Mouse (Mus musculus): ENCODE measurements around the gene Fcho2. TPM values are rescaled to one million over a fixed set of nuclear protein-coding genes. Genes with fewer than 3 reads are reported as not detected.
A peak's percentile ranks its signal among the peaks of the same experiment; 100 is the strongest.

Gene Fcho2
- polyA plus RNA-seq, 1 experiment from 2014 or later = 42.7 TPM

DNA sequence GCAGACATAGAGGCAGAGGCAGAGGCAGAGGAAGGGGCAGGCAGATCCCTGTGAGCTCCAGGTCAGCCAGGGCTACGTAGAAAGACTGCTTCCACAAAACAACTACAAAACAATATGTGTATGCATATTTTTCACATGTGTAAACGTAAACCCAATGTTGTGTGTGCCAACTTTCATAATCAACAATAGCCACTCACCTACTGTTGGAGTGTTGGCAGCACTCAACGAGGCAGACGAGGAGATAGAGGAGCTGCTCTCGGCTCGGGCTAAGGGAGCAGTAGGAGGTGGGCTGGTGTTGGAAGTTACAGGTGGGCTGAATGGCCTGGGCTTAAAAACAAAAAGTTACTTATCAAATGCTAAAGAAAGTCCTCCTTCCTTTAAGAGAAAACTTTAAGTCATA is 72.0 kb downstream of the Fcho2 start:
- 89% methylated on average over 6 of the region's 6 CpGs for WGBS
- Histone ChIP-seq H3K27me3 (ENCODE audit: control insufficient read depth, insufficient read depth, low read length) (no peaks in the 10 kb centered on the region), H3K4me1 (ENCODE audit: control insufficient read depth, insufficient read depth, low read length) (no peaks in the 10 kb centered on the region), H3K36me3 (ENCODE audit: control insufficient read depth, insufficient read depth, low read length) (peaks cover 9% of the 10 kb centered on the region), H3K4me2 (ENCODE audit: low read depth, low read length) (no peak overlapping the region), H3K9me3 (replicated peaks; ENCODE audit: control insufficient read depth, low read length) (no peaks in the 10 kb centered on the region), H3K9ac (ENCODE audit: low read length) (no peak overlapping the region), H3K27ac (ENCODE audit: low read length) (no peak overlapping the region), H3K4me3 (replicated peaks; ENCODE audit: low read length) (no peak overlapping the region)
- no peak for ATAC-seq (ENCODE audit: insufficient read depth, low FRiP score)

GRCm38 (mm10) chr13:98738213-98738612 is 77.0 kb downstream of the Fcho2 start:
- Histone ChIP-seq H3K27me3 (ENCODE audit: control insufficient read depth, insufficient read depth, low read length) (no peaks in the 10 kb centered on the region), H3K9me3 (replicated peaks; ENCODE audit: control insufficient read depth, low read length) (no peaks in the 10 kb centered on the region), H3K36me3 (ENCODE audit: control insufficient read depth, insufficient read depth, low read length) (peaks cover 2% of the 10 kb centered on the region), H3K4me3 (replicated peaks; ENCODE audit: low read length) (no peak overlapping the region), H3K4me2 (ENCODE audit: low read depth, low read length) (no peak overlapping the region), H3K9ac (ENCODE audit: low read length) (no peak overlapping the region), H3K4me1 (ENCODE audit: control insufficient read depth, insufficient read depth, low read length) (no peaks in the 10 kb centered on the region), H3K27ac (ENCODE audit: low read length) (no peak overlapping the region)
- no peak for ATAC-seq (ENCODE audit: insufficient read depth, low FRiP score)
- 95% methylated on average over 2 of the region's 2 CpGs for WGBS

DNA sequence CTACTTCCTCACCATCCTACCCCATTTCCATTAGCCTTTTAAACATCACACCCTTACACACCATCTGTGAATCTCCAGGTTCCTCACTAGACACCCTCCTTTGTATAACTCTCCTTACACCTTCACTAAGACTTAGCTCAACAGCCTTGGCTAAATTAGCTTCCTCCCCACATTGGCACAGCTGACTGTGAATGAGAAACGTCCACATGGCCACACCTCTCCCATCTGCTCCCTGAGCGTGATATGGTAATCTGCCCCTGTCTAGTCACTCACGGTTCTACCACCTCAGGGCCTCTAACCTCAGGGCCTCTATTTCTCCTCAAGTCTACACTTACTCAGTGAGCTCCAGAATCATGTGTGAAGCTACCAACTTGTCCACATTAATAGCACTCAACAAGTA is 82.0 kb downstream of the Fcho2 start:
- Histone ChIP-seq H3K36me3 (ENCODE audit: control insufficient read depth, insufficient read depth, low read length) (peaks cover 11% of the 10 kb centered on the region; the same call in 1 of the 2 replicates), H3K9me3 (replicated peaks; ENCODE audit: control insufficient read depth, low read length) (no peaks in the 10 kb centered on the region), H3K9ac (ENCODE audit: low read length) (no peak overlapping the region), H3K27me3 (ENCODE audit: control insufficient read depth, insufficient read depth, low read length) (no peaks in the 10 kb centered on the region), H3K4me3 (replicated peaks; ENCODE audit: low read length) (no peak overlapping the region), H3K4me2 (ENCODE audit: low read depth, low read length) (no peak overlapping the region), H3K4me1 (ENCODE audit: control insufficient read depth, insufficient read depth, low read length) (no peaks in the 10 kb centered on the region), H3K27ac (ENCODE audit: low read length) (no peak overlapping the region)
- no peak for ATAC-seq (ENCODE audit: insufficient read depth, low FRiP score)
- 57% methylated on average over 3 of the region's 3 CpGs for WGBS

GRCm38 (mm10) chr13:98729271-98730062 is 85.8 kb downstream of the Fcho2 start:
- peaks cover 11% of the 10 kb centered on the region; the same call in 1 of the 2 replicates for H3K36me3 ChIP-seq (ENCODE audit: control insufficient read depth, insufficient read depth, low read length)
- no peaks in the 10 kb centered on the region for H3K27me3 ChIP-seq (ENCODE audit: control insufficient read depth, insufficient read depth, low read length)
- H3K27ac ChIP-seq (ENCODE audit: low read length) = no peak overlapping the region
- H3K4me3 ChIP-seq (replicated peaks; ENCODE audit: low read length) = no peak overlapping the region
- no peak overlapping the region for H3K9ac ChIP-seq (ENCODE audit: low read length)
- WGBS = 45% methylated on average over 1 of the region's 1 CpGs
- H3K4me2 ChIP-seq (ENCODE audit: low read depth, low read length) = no peak overlapping the region
- ATAC-seq (ENCODE audit: insufficient read depth, low FRiP score) = no peak
- H3K9me3 ChIP-seq (replicated peaks; ENCODE audit: control insufficient read depth, low read length) = no peaks in the 10 kb centered on the region
- H3K4me1 ChIP-seq (ENCODE audit: control insufficient read depth, insufficient read depth, low read length) = no peaks in the 10 kb centered on the region

- ATAC-seq (ENCODE audit: insufficient read depth, low FRiP score) = no peak
- WGBS = 60% methylated on average over 4 of the region's 4 CpGs
- Histone ChIP-seq H3K9me3 (replicated peaks; ENCODE audit: control insufficient read depth, low read length) (no peaks in the 10 kb centered on the region), H3K36me3 (ENCODE audit: control insufficient read depth, insufficient read depth, low read length) (peaks cover 4% of the 10 kb centered on the region; the same call in 1 of the 2 replicates), H3K9ac (ENCODE audit: low read length) (no peak overlapping the region), H3K4me1 (ENCODE audit: control insufficient read depth, insufficient read depth, low read length) (no peaks in the 10 kb centered on the region), H3K27me3 (ENCODE audit: control insufficient read depth, insufficient read depth, low read length) (no peaks in the 10 kb centered on the region), H3K4me3 (replicated peaks; ENCODE audit: low read length) (no peak overlapping the region), H3K27ac (ENCODE audit: low read length) (no peak overlapping the region), H3K4me2 (ENCODE audit: low read depth, low read length) (no peak overlapping the region)
Measured at GRCm38 (mm10) chr13:98726494-98726893, 88.8 kb downstream of the Fcho2 start.

DNA sequence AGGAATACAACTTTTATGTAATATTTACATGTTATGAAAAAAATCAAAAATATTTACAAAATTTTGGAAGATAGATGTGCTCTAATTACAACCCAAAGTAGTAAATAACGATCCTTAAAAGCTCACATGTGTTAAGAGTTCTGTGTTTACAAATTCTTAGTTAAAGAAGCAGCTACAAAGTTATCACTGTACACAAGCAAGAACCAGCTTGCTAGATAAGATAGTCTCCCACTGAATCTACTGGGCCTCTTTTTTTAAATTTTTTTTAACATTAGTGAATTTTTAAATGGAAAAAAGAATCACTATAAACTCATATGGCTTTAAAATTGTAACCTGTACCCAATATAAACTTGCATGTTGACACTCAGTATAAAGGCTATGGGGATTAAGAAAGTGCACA is 91.8 kb downstream of the Fcho2 start:
- H3K4me3 ChIP-seq (replicated peaks; ENCODE audit: low read length) = no peak overlapping the region
- H3K27me3 ChIP-seq (ENCODE audit: control insufficient read depth, insufficient read depth, low read length) = no peaks in the 10 kb centered on the region
- ATAC-seq (ENCODE audit: insufficient read depth, low FRiP score) = no peak
- no peak overlapping the region for H3K4me2 ChIP-seq (ENCODE audit: low read depth, low read length)
- no peaks in the 10 kb centered on the region for H3K9me3 ChIP-seq (replicated peaks; ENCODE audit: control insufficient read depth, low read length)
- no peaks in the 10 kb centered on the region for H3K4me1 ChIP-seq (ENCODE audit: control insufficient read depth, insufficient read depth, low read length)
- no peak overlapping the region for H3K9ac ChIP-seq (ENCODE audit: low read length)
- WGBS = 73% methylated on average over 1 of the region's 1 CpGs
- H3K36me3 ChIP-seq (ENCODE audit: control insufficient read depth, insufficient read depth, low read length) = peaks cover 4% of the 10 kb centered on the region; the same call in 1 of the 2 replicates
- H3K27ac ChIP-seq (ENCODE audit: low read length) = no peak overlapping the region

- no peak overlapping the region for H3K27ac ChIP-seq (ENCODE audit: low read length)
- H3K27me3 ChIP-seq (ENCODE audit: control insufficient read depth, insufficient read depth, low read length) = no peaks in the 10 kb centered on the region
- peaks cover 4% of the 10 kb centered on the region; the same call in 1 of the 2 replicates for H3K36me3 ChIP-seq (ENCODE audit: control insufficient read depth, insufficient read depth, low read length)
- ATAC-seq (ENCODE audit: insufficient read depth, low FRiP score) = no peak
- WGBS = 48% methylated on average over 1 of the region's 1 CpGs
- no peak overlapping the region for H3K4me2 ChIP-seq (ENCODE audit: low read depth, low read length)
- H3K9ac ChIP-seq (ENCODE audit: low read length) = no peak overlapping the region
- no peaks in the 10 kb centered on the region for H3K9me3 ChIP-seq (replicated peaks; ENCODE audit: control insufficient read depth, low read length)
- no peaks in the 10 kb centered on the region for H3K4me1 ChIP-seq (ENCODE audit: control insufficient read depth, insufficient read depth, low read length)
- no peak overlapping the region for H3K4me3 ChIP-seq (replicated peaks; ENCODE audit: low read length)
Measured at GRCm38 (mm10) chr13:98722296-98722695, 93.0 kb downstream of the Fcho2 start.

DNA sequence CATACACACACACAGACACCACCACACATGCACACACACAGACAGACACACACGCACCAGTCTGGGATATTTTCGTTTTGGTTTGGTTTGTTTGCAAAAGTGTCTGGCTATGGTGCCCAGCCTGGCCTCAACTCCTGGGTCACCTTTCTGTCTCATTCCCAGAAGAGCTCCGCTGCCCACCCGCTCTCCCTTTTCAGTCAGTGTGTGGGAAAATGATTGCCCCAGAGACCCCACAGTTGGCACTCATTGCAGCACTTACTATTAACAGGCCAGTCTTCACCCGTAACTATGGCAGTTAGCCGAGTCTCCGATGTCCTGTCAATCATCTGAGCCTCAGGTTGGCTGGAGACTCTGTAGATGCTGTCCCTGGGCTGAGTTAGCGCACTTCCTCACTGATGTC is 99.1 kb downstream of the Fcho2 start:
- no peaks in the 10 kb centered on the region for H3K4me1 ChIP-seq (ENCODE audit: control insufficient read depth, insufficient read depth, low read length)
- H3K4me2 ChIP-seq (ENCODE audit: low read depth, low read length) = no peak overlapping the region
- no peak for ATAC-seq (ENCODE audit: insufficient read depth, low FRiP score)
- 80% methylated on average over 8 of the region's 8 CpGs for WGBS
- no peak overlapping the region for H3K4me3 ChIP-seq (replicated peaks; ENCODE audit: low read length)
- no peak overlapping the region for H3K27ac ChIP-seq (ENCODE audit: low read length)
- no peak overlapping the region for H3K9ac ChIP-seq (ENCODE audit: low read length)
- H3K9me3 ChIP-seq (replicated peaks; ENCODE audit: control insufficient read depth, low read length) = no peaks in the 10 kb centered on the region
- no peaks in the 10 kb centered on the region for H3K27me3 ChIP-seq (ENCODE audit: control insufficient read depth, insufficient read depth, low read length)
- H3K36me3 ChIP-seq (ENCODE audit: control insufficient read depth, insufficient read depth, low read length) = no peaks in the 10 kb centered on the region

DNA sequence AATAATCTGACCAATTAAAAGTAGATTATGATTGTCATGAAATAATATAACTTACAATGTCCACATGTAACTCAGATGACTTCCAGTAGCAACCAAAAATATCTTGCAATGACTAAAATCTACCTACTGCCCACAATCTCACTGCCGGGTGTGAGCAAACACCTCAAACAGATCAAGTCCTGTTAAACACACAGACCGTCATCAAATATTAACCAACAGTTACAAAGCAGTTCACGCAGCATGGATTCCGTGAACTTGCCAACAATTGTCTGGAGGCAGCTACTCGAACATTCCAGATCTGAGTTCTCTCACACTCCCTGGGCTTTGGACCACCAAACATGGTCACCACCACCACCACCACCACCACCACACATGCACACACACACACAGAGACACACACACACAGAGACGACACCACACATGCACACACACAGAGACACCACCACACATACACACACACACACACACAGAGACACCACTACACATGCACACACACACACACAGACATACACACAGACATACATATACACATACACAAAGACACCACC is 99.7 kb downstream of the Fcho2 start:
- Histone ChIP-seq H3K4me2 (ENCODE audit: low read depth, low read length) (no peak overlapping the region), H3K9me3 (replicated peaks; ENCODE audit: control insufficient read depth, low read length) (no peaks in the 10 kb centered on the region), H3K27ac (ENCODE audit: low read length) (peak overlapping the region; percentile 38), H3K36me3 (ENCODE audit: control insufficient read depth, insufficient read depth, low read length) (no peaks in the 10 kb centered on the region), H3K9ac (ENCODE audit: low read length) (no peak overlapping the region), H3K4me3 (replicated peaks; ENCODE audit: low read length) (no peak overlapping the region), H3K4me1 (ENCODE audit: control insufficient read depth, insufficient read depth, low read length) (no peaks in the 10 kb centered on the region), H3K27me3 (ENCODE audit: control insufficient read depth, insufficient read depth, low read length) (no peaks in the 10 kb centered on the region)
- 57% methylated on average over 6 of the region's 6 CpGs for WGBS
- ATAC-seq (ENCODE audit: insufficient read depth, low FRiP score) = peak; percentile 56; the same call in 1 of the 2 replicates

Data from stomach, embryonic 16.5 days (tissue).